Mouse (Mus musculus) c-Kit-positive CD71-positive TER-119-negative erythroid progenitor cells, embryonic 14.5 days (primary cell): ENCODE measurements around the gene Creb3l4.
"Not testable (repeated sequence)": the region's sequence is repeated elsewhere in the genome, so short reads cannot be mapped to it uniquely, and the experiment has no call there.

ENCODE experiments used
- DNase-seq: peaks from one replicate; pipeline ENCODE4 v3.0.0-alpha.2; 2013; ENCODE audit warnings: low read depth

The Creb3l4 gene

DNA sequence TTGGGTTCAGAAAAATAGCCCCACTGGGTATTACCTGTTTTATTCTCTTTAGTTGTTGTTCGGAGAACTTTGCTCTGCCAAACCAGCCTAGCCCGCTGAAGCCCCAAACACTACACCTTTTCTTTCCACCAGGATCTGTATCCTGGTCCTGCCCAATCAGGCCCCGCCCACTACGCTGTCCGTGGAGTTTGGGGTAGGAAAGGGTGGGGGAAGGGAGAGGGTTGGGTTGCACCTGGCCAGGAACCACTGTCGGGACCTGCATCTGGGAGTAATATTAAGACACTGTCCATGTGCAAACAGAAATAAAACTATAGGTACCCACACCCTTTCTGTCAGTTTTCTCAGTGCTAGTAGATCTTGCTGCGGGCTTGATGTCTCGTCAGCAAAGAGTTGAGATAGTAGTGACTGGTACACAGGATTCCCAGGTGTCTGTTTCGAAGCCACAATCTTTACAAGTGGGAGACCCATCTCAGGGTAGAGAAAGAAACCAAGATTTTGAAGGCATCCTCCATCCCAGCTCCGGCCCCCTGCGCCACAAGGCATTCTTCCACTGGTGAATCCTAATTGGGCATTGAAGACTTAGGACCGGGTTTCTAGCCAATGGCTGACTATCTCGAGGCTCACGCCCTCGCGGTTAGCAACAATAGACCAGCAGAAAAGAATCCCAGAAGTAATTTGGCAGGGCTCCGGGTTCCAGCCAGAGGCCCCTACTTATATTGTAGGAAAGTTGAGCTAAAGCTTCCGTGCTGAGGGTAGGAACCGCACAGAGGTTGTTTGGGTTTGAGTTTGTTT is at the start of gene Creb3l4:
Gene Creb3l4, minus strand, starts transcription at position 529 of the 792 bp plus-strand sequence.
- no peak for DNase-seq

GRCm38 (mm10) chr3:90292345-90293275 is 49.3 kb upstream of the Creb3l4 start, which contains the start of gene Gatad2b:
TSS of gene Gatad2b (plus strand) at chr3:90293178.
- peak; percentile 99 for DNase-seq

DNA sequence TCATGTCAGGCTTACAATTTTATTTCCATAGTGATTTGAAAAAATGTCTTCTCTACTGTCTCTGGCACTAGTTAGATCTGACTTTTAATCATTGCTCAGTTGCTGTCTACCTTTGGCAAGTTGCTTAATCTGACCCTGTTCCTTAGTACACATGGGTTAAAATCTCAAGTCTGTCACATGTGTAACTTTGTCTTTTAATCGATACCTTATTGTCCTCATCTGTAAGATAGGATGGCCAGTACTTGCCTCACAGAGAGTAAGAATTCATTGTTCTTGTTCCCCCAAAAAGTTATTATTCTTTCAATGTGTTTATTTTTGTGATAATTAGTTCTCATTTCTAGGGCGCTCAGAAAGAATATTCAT is 48.7 kb upstream of the Creb3l4 start:
- no peak for DNase-seq

DNA sequence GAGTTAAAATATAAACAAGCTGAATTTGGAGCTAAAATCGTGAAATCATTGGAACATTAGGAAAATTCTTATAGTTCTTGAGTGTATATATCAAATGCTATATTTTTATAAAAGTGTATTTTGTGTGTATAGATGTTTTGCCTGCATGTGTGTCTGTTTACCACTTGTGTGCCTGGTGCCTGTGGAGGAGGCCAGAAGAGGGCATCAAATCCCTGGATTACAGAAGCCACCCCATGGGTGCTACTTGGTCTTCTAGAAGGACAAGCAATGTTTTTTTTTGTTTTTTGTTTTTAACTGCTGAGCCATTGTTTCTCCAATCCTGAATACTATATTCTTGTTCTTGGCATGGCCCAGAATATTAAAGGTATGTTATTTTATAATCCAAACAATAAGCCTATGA is 47.3 kb upstream of the Creb3l4 start:
- no peak for DNase-seq

- not testable (repeated sequence) for DNase-seq
Measured at GRCm38 (mm10) chr3:90289403-90289802, 46.1 kb upstream of the Creb3l4 start.

DNA sequence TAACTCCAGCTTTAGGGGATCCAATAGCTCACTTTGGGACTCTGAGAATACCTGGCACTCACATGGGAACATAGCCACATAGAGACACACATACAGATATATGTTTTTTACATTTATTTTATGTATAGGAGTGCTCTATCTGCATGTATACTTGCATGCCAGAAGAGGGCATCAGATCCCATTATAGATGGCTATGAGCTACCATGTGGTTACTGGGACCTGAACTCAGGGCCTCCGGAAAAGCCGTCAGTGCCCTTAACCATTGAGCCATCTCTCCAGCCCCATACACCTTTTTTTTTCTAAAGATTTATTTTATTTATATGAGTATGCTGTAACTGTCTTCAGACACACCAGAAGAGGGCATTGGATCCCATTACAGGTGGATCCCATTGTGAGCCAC is 40.8 kb upstream of the Creb3l4 start:
- DNase-seq, result no peak

- DNase-seq, result no peak
Measured at GRCm38 (mm10) chr3:90280708-90281107, 37.4 kb upstream of the Creb3l4 start.

DNA sequence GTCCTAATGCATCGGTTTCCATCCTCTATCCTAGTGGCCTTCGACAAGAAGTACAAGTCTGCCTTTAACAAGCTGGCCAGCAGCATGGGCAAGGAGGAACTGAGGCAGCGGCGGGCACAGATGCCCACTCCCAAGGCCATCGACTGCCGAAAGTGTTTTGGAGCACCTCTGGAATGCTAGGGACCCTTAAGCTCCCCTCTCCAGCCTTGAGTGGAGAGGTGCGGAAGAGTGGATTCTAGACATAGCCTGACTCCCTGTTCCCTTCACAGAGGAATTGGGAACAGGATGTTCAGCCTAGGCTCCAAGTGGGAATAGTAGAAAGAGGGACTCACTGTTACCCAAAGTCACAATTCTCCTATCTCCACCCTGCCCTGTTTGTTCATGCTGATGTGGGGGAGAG is 36.4 kb upstream of the Creb3l4 start:
- DNase-seq, result no peak

GRCm38 (mm10) chr3:90279216-90279615 is 35.9 kb upstream of the Creb3l4 start:
- DNase-seq, result no peak

DNA sequence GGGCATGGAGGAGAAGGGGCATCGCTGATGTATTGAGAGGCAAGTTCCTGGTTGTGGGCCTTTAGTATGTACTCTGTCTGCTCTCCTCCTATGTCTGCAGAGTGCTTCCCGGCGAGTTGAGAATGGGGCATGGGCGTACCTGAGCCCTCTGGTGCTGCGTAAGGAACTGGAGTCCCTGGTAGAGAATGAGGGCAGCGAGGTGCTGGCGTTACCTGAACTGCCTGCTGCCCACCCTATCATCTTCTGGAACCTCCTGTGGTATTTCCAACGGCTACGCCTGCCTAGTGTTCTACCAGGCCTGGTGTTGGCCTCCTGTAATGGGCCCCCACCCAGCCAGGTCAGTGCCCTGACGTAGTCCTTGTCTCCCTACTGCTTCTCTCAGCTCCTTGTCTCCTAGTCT is 34.9 kb upstream of the Creb3l4 start:
- DNase-seq, result no peak

DNA sequence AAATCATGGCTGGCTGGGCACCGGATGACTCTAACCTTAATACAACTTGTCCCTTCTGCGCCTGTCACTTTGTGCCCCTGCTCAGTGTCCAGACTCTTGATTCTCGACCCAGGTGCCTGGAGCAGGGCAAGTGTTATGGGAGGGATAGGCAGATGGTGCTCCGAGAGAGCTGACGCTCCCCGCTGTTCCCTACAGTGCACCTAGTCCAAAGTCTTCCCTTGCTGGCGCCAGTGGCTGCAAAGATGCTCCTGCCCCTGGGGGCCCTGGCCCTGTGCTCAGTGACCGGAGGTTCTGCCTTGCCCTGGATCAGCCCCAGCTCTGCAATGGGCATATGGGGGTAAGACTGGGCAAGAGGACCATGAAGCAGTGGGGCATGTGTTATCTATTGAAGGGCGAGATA is 34.5 kb upstream of the Creb3l4 start:
- no peak for DNase-seq

- no peak for DNase-seq
Measured at GRCm38 (mm10) chr3:90276858-90277257, 33.5 kb upstream of the Creb3l4 start.

GRCm38 (mm10) chr3:90275286-90275685 is 32.0 kb upstream of the Creb3l4 start:
- DNase-seq, result no peak

DNA sequence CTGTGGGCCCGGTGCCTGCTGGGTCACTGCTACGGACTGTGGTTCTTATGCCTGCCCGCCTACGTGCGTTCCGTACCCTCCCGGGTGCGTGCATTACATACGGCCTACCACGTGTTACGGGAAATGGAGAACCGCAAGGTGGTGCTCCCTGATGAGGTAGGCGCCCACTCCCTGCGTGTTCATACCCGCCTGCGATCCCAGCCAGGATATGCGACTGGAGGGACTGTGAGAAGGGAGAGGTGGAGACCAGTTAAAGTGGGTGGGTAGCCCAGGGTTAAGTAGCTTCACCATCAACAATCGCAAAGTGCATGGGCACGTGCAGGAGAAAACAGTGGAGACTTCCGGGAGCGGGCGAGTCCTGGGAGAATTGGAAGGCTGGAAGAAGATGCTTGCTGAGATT is 30.5 kb upstream of the Creb3l4 start:
- DNase-seq, result no peak

DNA sequence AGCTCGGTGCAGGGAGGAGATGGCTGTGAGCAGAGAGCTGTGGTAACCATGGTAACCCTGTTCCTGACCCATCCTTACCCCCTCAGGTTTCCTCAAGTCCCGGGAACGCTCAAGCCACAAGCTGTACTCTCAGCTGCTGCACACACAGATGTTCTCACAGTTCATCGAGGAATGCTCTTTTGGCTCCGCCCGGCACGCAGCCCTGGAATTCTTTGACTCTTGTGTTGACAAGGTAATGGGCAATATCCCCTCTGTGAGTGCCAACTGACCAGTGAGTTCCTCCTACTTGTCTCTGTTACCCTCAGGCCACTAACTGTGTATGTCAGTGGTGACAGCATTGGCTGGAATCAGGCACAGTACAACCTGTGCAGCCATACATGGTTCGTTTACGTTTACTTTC is 28.9 kb upstream of the Creb3l4 start:
- no peak for DNase-seq

GRCm38 (mm10) chr3:90270784-90271183 is 27.5 kb upstream of the Creb3l4 start:
- no peak for DNase-seq

DNA sequence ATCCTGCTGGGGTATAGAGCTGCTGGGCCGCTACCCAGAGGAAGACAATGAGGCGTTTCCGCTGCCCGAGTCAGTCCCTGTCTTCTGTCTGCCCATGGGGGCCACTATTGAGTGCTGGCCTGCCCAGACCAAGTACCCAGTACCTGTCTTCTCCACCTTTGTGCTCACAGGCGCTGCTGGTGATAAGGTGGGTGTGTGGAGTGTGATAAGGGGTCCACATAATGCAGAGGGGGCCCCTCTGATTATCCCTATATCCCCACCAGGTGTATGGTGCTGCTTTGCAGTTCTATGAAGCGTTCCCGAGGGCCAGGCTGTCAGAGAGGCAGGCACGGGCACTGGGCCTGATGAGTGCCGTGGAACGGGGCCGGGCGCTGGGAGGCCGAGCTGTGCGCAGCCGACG is 25.7 kb upstream of the Creb3l4 start:
- no peak for DNase-seq

DNA sequence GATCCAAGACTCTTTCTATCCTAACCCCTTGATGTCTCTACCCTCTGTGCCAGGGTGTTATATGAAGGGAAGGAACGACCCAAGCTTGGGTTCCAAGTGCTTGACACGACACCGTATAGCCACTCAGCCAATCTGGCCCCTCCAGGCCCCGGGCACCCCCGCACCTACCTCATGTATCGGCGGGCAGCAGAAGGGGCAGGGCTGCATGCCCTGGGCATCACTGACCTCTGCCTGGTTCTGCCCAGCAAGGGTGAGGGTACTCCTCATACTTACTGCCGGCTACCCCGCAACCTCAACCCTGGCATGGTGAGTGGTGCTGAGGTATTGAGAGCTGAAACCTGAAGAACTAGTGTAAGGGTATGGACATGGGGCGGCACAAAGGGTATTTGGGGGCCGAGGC is 24.9 kb upstream of the Creb3l4 start:
- no peak for DNase-seq

DNA sequence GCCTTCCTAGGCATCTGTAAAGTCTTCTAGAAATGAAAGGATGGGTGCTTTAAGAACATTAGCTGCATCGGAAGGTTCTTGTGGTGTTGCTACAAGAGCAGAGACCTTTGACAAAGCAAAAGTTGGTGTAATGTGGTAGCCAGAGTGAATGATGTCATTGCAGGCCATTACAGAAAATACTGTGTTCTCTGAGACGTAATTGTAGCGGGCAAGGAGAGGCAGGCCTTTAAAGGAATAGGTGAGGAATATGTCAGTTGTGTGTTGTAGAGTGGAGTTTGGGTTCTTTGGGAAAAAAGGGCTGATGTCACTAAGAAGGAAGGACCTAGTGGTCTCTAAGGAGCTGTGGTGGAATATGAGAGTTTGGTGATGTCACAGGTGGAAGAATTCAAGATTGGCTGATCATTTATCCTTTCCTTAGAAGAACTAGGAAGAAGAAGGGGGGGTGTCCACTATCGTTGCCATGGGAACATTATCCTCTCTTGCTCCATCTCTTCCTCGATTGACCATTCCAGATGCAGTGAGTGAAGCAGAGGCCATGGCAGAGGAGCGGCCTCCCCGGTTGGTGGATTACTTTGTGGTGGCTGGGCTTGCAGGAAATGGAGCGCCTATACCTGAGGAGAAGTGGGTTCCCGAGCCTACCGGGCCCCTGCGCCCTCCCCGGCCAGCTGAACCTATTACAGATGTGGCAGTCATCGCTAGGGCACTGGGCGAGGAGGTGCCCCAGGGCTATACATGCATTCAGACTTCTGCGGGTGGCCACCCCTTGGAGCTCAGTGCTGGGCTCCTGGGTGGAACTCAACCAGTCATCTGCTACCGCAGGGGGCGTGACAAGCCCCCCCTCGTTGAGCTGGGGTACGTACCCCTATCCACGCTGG is 23.8 kb upstream of the Creb3l4 start:
- no peak for DNase-seq

- no peak for DNase-seq
Measured at GRCm38 (mm10) chr3:90265932-90266741, 22.8 kb upstream of the Creb3l4 start.
